Mouse (Mus musculus) left cerebral cortex, adult 18-20 months (tissue): ENCODE measurements at regions not wholly inside any gene's neighbourhood (a gene's known extent, or its start where the extent isn't known, plus 50 kb on each side); places are given as distances from the start of the nearest gene placed in this dataset.

ENCODE experiments used
- DNase-seq, 2 experiments: peaks; one replicate each; pipeline ENCODE4 v3.0.0; 2021 to 2022; ENCODE audit warnings: low spot score in 2 of 2, mixed read lengths in 1 of 2
- microRNA-seq, 2 experiments: library from miRNA; unstranded; fragments of <30 nt; microRNA quantifications; one replicate each; pipeline ENCODE4 v1.2.0; 2021

GRCm38 (mm10) chr6:137931318-137931717 is 148.4 kb downstream of the Slc15a5 start:
- DNase-seq: no peak

GRCm38 (mm10) chr6:137923364-137923763 is 156.4 kb downstream of the Slc15a5 start:
- no peak for DNase-seq

GRCm38 (mm10) chr6:137918156-137918555 is 161.6 kb downstream of the Slc15a5 start:
- DNase-seq: no peak

GRCm38 (mm10) chr6:137907836-137908235 is 153.5 kb downstream of the Dera start:
- DNase-seq: peak; percentile 2 to 20

Small RNA genes lying in the stretch of these regions (microRNA-seq; reads per million reads assigned to microRNA genes)
- 0 reads per million in 2 experiments for gene Gm24308
